Mouse (Mus musculus) liver, embryonic 12.5 days (tissue): Measurements from ENCODE around the gene Rabggta. TPM values are rescaled to one million over a fixed set of nuclear protein-coding genes. Genes with fewer than 3 reads are reported as not detected.

ENCODE experiments used
- ATAC-seq: fragments of 200-750 bp; cut with Nextera tagmentation; 2 replicates; pipeline ENCODE4 v1.8.0; 2017; ENCODE audit warnings: moderate number of reproducible peaks, mild to moderate bottlenecking, moderate library complexity
- H3K27ac ChIP-seq: fragments of 300-500 bp; sonication (generic); 2 replicates; pipeline ENCODE4 v1.5.1; 2016; ENCODE audit warnings: mild to moderate bottlenecking
- H3K27me3 ChIP-seq: fragments of 300-500 bp; sonication (generic); replicated peaks from 2 replicates; pipeline ENCODE4 v1.6.1; 2016; ENCODE audit warnings: mild to moderate bottlenecking, moderate library complexity
- H3K36me3 ChIP-seq: fragments of 300-500 bp; sonication (generic); 2 replicates; pipeline ENCODE4 v1.6.1; 2016; ENCODE audit warnings: mild to moderate bottlenecking, moderate library complexity
- H3K4me1 ChIP-seq: fragments of 300-500 bp; sonication (generic); 2 replicates; pipeline ENCODE4 v1.6.1; 2016
- H3K4me2 ChIP-seq: fragments of 300-500 bp; sonication (generic); 2 replicates; pipeline ENCODE4 v1.6.1; 2016; ENCODE audit warnings: mild to moderate bottlenecking, moderate library complexity
- H3K4me3 ChIP-seq: fragments of 300-500 bp; sonication (generic); 2 replicates; pipeline ENCODE4 v1.5.1; 2016; ENCODE audit warnings: mild to moderate bottlenecking, moderate library complexity
- H3K9ac ChIP-seq: fragments of 300-500 bp; sonication (generic); 2 replicates; pipeline ENCODE4 v1.6.1; 2016; ENCODE audit warnings: mild to moderate bottlenecking, moderate library complexity
- H3K9me3 ChIP-seq: fragments of 300-500 bp; sonication (generic); replicated peaks from 2 replicates; pipeline ENCODE4 v1.6.1; 2016; ENCODE audit warnings: mild to moderate bottlenecking, moderate library complexity
- WGBS: fragments of 180-500 bp; shearing (Covaris S2); methylation state at CpG from one replicate; pipeline ENCODE4 v1.1.7; 2016; ENCODE audit not compliant: insufficient replicate concordance; 5-methylcytosine and 5-hydroxymethylcytosine counted together
- polyA plus RNA-seq: library from polyadenylated mRNA; unstranded; fragments of >200 nt; fragmentation: Nextera tagmentation; extraction: Ambion mirVana; gene quantifications from 2 replicates; pipeline ENCODE4 v1.2.1, GENCODE M21; 2016

Gene Rabggta
- polyA plus RNA-seq, 1 experiment from 2014 or later: 18.9 TPM

DNA sequence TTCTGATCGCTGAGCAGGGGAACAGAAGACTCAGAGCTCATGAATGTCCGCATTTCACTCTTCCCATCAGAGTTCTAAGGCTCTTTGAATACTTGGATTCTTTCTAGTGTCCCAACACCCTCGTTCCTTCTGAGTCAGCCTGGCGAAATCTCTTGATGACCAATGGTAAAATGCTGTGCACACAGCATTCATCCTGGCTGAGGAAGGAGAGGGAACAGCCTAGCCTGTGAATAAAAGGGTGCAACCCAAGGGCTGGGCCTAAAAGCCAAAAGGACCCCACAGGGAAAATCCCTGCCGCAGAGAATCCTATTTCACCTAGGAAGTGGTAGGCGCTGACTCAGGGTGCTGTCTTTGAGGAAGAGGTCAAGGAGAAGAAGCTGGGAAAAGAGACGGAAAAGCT lies 8.1 kb upstream of the Rabggta start:
- Histone ChIP-seq H3K27ac (no peak overlapping the region), H3K4me1 (peaks cover 5% of the 10 kb centered on the region; the same call in 1 of the 2 replicates), H3K27me3 (peaks cover 22% of the 10 kb centered on the region), H3K9ac (no peak overlapping the region), H3K4me2 (no peak overlapping the region), H3K9me3 (no peaks in the 10 kb centered on the region), H3K4me3 (no peak overlapping the region), H3K36me3 (no peaks in the 10 kb centered on the region)
- no peak for ATAC-seq
- 66% methylated on average over 7 of the region's 7 CpGs for WGBS

DNA sequence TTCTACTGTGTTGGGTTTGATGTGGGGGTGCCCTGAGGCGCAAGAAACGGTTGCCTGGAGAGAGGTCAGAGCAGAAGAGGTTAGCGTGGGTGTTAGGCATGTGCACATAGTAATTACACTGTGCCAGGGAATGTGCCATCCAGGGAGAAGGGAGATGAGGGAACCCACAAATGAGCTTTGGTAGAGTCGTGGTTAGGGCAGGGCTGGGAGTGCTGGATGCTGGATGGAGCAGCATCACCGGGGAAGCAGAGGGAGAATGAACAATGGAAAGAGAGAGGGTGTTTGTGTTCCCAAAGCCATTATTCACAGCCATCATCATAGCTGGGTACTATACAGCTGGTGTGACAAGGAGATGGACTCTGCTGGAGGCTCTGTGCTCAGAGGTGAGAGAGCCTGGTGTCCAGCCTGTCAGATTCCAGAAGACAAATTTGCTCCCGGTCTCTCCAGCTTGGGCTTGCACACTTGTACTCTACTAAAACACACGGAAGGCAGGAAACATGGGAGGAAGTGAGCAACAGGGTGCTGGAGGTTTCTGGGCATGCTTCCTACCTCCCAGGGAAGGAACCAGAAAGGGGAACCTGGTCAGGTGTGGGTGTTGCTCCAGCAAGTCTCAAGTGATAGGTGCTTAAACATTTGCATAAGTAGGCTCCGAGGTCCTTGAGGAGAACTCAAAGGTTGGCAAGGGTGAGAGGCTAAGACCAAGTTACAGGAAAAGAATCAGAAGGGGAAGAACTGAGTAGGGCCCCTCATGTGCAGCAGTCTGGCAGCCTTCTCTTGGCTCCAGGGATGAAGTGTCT lies 6.0 kb upstream of the Rabggta start:
- H3K27me3 ChIP-seq: peaks cover 22% of the 10 kb centered on the region
- H3K4me3 ChIP-seq: no peak overlapping the region
- no peak overlapping the region for H3K4me2 ChIP-seq
- 49% methylated on average over 8 of the region's 8 CpGs for WGBS
- H3K27ac ChIP-seq: no peak overlapping the region
- H3K36me3 ChIP-seq: no peaks in the 10 kb centered on the region
- no peaks in the 10 kb centered on the region for H3K9me3 ChIP-seq
- peaks cover 23% of the 10 kb centered on the region for H3K4me1 ChIP-seq
- no peak for ATAC-seq
- no peak overlapping the region for H3K9ac ChIP-seq

DNA sequence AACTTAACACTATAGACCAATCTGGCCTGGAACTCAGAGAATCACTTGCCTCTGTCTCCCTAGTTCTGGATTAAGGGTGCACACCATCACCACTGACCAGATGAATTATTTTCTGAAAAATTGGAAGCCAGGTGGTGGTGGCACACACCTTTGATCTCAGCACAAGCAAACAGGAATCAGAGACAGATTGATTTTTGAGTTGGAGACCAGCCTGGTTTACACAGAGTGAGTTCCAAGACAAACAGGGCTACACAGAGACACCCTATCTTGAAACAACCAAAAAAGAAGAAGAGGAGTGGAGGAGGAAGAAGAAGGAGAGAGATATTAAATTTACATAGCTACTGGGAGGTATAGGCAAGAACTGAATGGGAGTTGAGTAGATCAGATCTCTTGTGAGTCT lies 4.2 kb upstream of the Rabggta start:
- H3K4me3 ChIP-seq: no peak overlapping the region
- H3K9me3 ChIP-seq: no peaks in the 10 kb centered on the region
- no peak overlapping the region for H3K4me2 ChIP-seq
- H3K27ac ChIP-seq: no peak overlapping the region
- no peak overlapping the region for H3K9ac ChIP-seq
- no peaks in the 10 kb centered on the region for H3K36me3 ChIP-seq
- no peak for ATAC-seq
- peaks cover 37% of the 10 kb centered on the region for H3K4me1 ChIP-seq
- H3K27me3 ChIP-seq: peaks cover 16% of the 10 kb centered on the region

DNA sequence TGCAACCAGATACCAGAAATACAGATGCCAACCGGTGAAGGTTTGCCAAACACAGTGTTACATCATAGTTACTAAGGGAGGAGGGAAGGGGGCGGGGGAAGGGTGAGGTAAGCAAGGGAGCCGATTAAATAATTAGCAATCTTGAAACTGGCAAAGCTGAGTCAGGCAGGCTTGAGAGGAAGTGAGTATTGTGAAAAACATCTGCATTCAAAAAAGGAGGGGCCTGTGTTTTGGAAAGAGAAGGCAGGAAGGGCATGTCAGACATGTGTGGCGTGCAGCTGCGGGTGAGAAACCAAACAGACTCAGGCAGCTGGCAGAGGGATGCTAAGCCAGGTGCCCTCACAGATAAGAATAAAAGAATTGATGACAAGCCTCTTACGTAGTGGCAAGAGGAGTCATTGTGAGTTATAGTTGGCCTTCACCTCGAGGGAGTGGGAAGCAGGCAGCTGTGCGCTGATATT lies 2.4 kb upstream of the Rabggta start:
- Histone ChIP-seq H3K9me3 (no peaks in the 10 kb centered on the region), H3K4me1 (peaks cover 52% of the 10 kb centered on the region), H3K4me2 (no peak overlapping the region), H3K9ac (no peak overlapping the region), H3K27me3 (peaks cover 4% of the 10 kb centered on the region; the same call in 1 of the 2 replicates), H3K4me3 (no peak overlapping the region), H3K36me3 (peaks cover 10% of the 10 kb centered on the region), H3K27ac (no peak overlapping the region)
- no peak for ATAC-seq
- 33% methylated on average over 8 of the region's 8 CpGs for WGBS

DNA sequence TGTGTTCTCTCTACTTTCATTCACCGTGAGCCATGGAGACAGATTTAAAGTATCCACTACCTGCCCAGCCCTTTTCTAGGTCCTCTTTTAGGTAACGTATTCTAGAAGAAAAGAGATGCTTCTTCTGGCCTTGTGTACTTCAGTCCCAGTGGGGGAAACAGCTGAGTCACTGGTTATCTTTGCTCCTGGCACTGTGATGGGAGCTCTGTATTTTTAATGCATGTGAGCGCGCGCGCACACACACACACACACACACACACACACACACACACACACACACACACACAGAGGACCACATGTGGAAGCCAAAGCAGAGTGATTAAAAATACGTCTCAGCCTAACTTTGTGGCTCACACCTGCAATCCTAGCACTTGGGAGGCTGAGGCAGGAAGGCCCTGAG lies 1.4 kb upstream of the Rabggta start:
- Histone ChIP-seq H3K9ac (no peak overlapping the region), H3K36me3 (peaks cover 20% of the 10 kb centered on the region), H3K9me3 (no peaks in the 10 kb centered on the region), H3K4me2 (no peak overlapping the region), H3K27ac (peak overlapping the region; percentile 86), H3K4me3 (no peak overlapping the region), H3K27me3 (peaks cover 4% of the 10 kb centered on the region; the same call in 1 of the 2 replicates), H3K4me1 (peaks cover 48% of the 10 kb centered on the region)
- 73% methylated on average over 7 of the region's 7 CpGs for WGBS
- no peak for ATAC-seq

DNA sequence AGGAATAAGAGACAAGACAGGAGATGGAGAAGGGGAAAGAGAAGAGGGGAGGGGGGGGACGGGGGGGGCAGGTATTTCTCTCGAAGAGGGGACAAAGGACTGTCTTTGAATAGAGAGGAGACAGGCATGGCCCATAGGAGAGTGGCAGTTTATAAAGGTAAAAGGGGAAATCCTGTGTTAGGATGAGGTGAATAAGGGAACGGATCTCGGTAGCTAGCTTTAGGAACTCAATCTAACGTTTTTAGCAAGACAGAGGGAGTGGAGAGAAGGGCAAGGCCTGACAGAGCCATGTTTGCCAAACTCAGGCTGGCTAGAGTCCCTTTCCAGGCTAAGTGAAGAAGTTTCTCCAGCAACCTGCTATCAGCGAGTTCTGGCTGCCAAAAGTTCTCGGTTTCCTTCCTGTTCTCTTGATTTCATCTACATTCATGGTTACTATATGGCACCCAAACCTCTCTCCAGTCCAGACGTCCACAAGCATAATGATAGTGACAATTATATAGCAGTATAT lies 429 bp upstream of the Rabggta start:
- peak; percentile 5; the same call in 1 of the 2 replicates for ATAC-seq
- Histone ChIP-seq H3K36me3 (peaks cover 29% of the 10 kb centered on the region), H3K4me2 (peak overlapping the region; percentile 88), H3K27ac (peak overlapping the region; percentile 86), H3K9me3 (no peaks in the 10 kb centered on the region), H3K4me1 (peaks cover 48% of the 10 kb centered on the region), H3K4me3 (peak overlapping the region; percentile 83), H3K9ac (peak overlapping the region; percentile 80), H3K27me3 (peaks cover 4% of the 10 kb centered on the region; the same call in 1 of the 2 replicates)
- 26% methylated on average over 8 of the region's 8 CpGs for WGBS

DNA sequence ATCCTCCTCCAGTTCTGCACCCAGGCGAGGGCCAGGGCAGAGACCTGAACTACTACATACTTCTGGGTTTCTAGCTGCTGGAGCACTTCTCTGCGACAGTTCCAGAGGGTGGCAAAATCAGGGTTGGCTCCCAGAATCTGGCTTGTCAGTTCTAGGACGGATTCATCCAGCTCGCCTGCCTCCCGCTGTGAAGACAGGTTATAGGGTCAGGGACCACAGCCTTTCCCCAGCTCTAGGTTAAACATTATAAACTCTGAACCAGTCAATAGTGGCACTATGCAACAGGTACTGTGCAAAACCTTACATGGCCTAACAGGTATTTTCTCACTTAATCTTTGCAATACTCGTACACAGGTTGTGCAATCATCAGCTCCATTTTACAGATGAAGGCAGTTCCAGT lies 987 bp downstream of the Rabggta start:
- H3K9me3 ChIP-seq: no peaks in the 10 kb centered on the region
- peak overlapping the region; percentile 83 for H3K4me3 ChIP-seq
- no peak for ATAC-seq
- peak overlapping the region; percentile 80 for H3K9ac ChIP-seq
- H3K27ac ChIP-seq: peak overlapping the region; percentile 86
- peak overlapping the region; percentile 88 for H3K4me2 ChIP-seq
- H3K4me1 ChIP-seq: peaks cover 48% of the 10 kb centered on the region
- H3K36me3 ChIP-seq: peaks cover 41% of the 10 kb centered on the region
- WGBS: 76% methylated on average over 6 of the region's 6 CpGs
- no peaks in the 10 kb centered on the region for H3K27me3 ChIP-seq

DNA sequence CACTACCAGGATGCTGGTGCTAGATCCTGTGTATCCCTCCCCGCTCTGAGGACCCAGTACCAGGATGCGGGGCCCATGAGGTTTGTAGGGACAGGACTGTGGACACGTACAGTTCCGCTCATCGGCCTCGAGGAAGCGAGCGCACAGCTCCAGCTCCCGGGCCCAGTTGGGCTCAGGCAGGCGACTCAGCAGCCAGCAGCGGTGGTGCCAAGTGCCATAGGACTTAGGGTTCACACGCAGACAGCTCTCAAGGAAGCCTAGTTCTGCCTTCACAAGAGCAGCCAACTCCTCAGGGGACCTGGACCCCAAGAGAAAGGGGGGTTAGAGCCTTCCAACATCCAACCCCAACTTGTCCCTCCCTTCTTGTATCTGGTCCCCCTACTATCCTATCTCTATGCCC lies 1.4 kb downstream of the Rabggta start:
- no peaks in the 10 kb centered on the region for H3K27me3 ChIP-seq
- no peaks in the 10 kb centered on the region for H3K9me3 ChIP-seq
- H3K4me1 ChIP-seq: peaks cover 48% of the 10 kb centered on the region
- peaks cover 44% of the 10 kb centered on the region for H3K36me3 ChIP-seq
- 91% methylated on average over 12 of the region's 12 CpGs for WGBS
- H3K4me3 ChIP-seq: peak overlapping the region; percentile 83
- peak overlapping the region; percentile 88 for H3K4me2 ChIP-seq
- H3K27ac ChIP-seq: peak overlapping the region; percentile 86; the same call in 1 of the 2 replicates
- 0 out of 2 replicates have a peak overlapping the region, but pooled peaks have one; percentile 80 for H3K9ac ChIP-seq
- no peak for ATAC-seq

DNA sequence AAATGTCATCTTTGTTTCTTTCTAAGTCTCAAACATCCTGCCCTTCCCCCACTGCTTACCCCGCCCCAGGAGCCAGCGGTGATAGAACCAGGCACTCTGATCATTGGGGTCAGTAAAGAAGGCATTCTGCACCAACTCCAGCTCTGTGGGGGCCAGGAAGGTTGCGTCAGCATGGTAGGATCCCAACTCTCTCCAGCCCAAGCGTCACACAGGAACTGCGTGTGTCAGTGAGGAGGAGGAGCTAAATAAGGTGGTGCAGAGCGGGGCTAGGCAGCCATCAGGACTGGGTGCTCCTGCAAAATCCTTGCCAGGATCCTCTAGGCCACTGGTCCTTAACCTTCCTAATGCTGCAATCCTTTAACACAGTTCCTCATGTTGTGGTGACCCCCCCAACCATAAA lies 2.3 kb downstream of the Rabggta start:
- Histone ChIP-seq H3K27ac (no peak overlapping the region), H3K4me2 (no peak overlapping the region), H3K36me3 (peaks cover 44% of the 10 kb centered on the region), H3K9ac (no peak overlapping the region), H3K9me3 (no peaks in the 10 kb centered on the region), H3K4me3 (no peak overlapping the region), H3K4me1 (peaks cover 50% of the 10 kb centered on the region), H3K27me3 (no peaks in the 10 kb centered on the region)
- no peak for ATAC-seq
- WGBS: 85% methylated on average over 6 of the region's 6 CpGs

DNA sequence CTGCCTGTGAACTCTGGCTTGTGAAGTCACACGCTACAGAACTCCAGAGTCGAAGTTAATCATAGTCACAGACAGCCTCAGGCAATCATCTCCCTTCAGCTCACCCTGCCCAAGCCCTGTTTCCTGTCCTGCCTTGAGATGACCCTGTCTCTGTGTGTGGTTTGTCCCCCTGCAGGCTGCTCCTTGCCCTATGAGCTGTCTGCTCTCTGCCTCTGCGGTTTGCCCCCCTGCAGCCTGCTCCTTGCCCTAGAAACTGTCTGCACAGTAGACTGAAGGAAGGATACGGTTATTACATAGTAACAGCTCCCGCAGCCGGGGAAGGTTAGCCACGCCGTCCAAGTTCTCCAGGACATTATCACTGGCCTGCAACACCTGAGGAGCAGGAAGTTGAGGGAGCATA lies 5.2 kb downstream of the Rabggta start:
- H3K27ac ChIP-seq: no peak overlapping the region
- no peak for ATAC-seq
- no peaks in the 10 kb centered on the region for H3K9me3 ChIP-seq
- H3K4me1 ChIP-seq: peaks cover 49% of the 10 kb centered on the region
- H3K27me3 ChIP-seq: peaks cover 20% of the 10 kb centered on the region
- no peak overlapping the region for H3K4me2 ChIP-seq
- no peak overlapping the region for H3K4me3 ChIP-seq
- H3K36me3 ChIP-seq: peaks cover 44% of the 10 kb centered on the region
- WGBS: 67% methylated on average over 8 of the region's 8 CpGs
- no peak overlapping the region for H3K9ac ChIP-seq

DNA sequence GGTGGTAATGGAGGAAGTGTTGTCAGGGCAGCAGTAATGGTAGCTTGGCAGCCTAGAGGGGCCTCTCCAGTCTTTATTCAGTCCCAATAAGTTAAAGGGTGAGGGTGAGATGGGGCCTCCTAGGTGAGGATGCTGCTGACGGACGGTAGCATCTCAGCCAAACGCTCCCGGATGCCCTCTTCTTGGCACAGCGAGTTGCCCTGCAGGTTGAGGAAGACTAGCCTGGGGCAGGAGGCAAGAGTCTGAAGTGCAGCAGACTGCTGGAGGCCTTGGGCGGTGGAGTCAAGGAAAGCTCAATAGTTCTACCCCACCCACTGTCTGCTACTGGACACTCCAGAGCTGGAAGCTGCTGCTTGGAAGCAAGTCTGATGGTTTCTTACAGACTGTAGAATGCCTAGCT lies 5.8 kb downstream of the Rabggta start:
- no peak overlapping the region for H3K9ac ChIP-seq
- H3K4me3 ChIP-seq: no peak overlapping the region
- no peaks in the 10 kb centered on the region for H3K9me3 ChIP-seq
- WGBS: 76% methylated on average over 6 of the region's 6 CpGs
- no peak for ATAC-seq
- H3K27me3 ChIP-seq: peaks cover 21% of the 10 kb centered on the region
- H3K4me1 ChIP-seq: peaks cover 50% of the 10 kb centered on the region
- H3K4me2 ChIP-seq: no peak overlapping the region
- H3K36me3 ChIP-seq: peaks cover 44% of the 10 kb centered on the region
- no peak overlapping the region for H3K27ac ChIP-seq

DNA sequence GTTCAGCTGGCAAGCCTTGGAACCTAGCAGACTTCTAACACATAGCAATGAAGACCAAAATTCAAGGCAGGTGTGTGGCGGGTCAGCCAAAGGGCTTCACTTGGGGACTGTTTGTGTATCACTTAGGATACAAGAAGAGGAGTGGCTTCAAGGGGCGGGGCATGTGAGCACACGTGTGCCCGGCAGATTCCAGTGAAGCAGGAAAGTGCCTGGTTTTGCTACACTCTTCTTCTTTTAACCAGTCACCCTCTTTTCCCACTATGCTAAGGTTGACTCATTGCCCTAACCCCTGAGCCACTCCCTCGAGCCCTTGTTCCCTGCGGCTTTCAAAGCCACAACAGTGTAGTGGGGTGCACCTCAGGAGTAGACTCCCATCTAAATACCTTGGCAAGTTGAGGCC lies 7.2 kb downstream of the Rabggta start:
- no peak for ATAC-seq
- Histone ChIP-seq H3K27me3 (peaks cover 21% of the 10 kb centered on the region), H3K9me3 (no peaks in the 10 kb centered on the region), H3K9ac (no peak overlapping the region), H3K4me1 (peaks cover 46% of the 10 kb centered on the region), H3K4me3 (no peak overlapping the region), H3K4me2 (no peak overlapping the region), H3K27ac (no peak overlapping the region), H3K36me3 (peaks cover 39% of the 10 kb centered on the region)
- WGBS: 30% methylated on average over 6 of the region's 6 CpGs
